In the genomic region with DNA sequence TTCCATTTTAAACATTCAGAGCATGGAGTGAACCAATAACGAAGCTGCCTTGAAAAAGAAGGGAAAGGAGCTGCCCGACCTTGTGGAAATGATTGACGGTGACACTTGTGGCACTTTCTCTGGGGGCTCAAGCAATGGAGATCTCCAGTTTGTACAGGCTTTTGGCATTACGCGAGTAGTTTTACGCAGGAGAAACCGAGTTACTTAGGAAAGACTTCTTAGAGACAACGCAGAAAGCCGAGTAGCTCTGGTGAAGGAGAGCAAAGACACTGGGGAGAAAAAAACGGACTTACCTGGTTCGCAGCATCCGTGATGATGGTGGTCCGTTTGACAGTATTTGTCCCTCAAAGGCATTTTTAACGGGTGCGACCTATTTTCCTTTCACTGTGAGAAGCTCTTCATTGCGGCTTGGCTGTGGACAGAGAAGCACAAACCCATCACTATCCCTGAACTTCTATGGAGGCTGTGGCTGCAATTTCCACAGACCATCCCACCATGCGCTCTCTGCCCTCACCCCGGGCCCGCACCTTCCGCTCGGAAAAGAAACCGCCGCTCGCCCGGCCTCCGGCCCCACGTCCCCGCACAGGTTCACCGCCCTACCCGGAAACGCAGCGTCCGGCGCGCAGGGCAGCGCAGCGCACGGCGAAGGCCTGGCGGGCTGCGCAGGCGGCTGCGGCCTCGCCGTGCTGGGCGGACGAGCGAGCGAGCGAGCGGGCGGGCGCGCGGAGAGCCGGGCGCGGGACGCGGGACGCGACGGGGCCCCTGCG, we compare ENCODE assay signal across 8 mouse cellular contexts.
A peak's percentile ranks its signal among the peaks of the same experiment; 100 is the strongest.
DNase-seq lines count a peak whose midpoint lies in the region; ATAC-seq lines count a peak whose summit lies in the region.

No protein-coding gene starts in this region.

- H3K9me3 ChIP-seq in heart, embryonic 13.5 days: no peaks in the 10 kb centered on the region

- peaks cover 3% of the 10 kb centered on the region; the same call in 1 of the 2 replicates for H3K27me3 ChIP-seq in heart, embryonic 13.5 days (replicated peaks)

- peaks cover 16% of the 10 kb centered on the region for H3K4me1 ChIP-seq in heart, embryonic 13.5 days

- peak overlapping the region; percentile 93 for H3K27ac ChIP-seq in heart, embryonic 13.5 days (replicated peaks)

- H3K4me2 ChIP-seq in heart, embryonic 13.5 days: peak overlapping the region; percentile 94

- 2% methylated on average over 60 of the region's 64 CpGs for WGBS in heart, embryonic 13.5 days

- peak overlapping the region; percentile 92 for H3K4me3 ChIP-seq in heart, embryonic 13.5 days

- peak; percentile 1 to 2 for DNase-seq in CD8-positive naive resting alpha-beta T cell, adult 2 months (ENCODE audit: low read depth in 2 of 2, low spot score in 2 of 2)
- DNase-seq in adipocyte (ENCODE audit: low spot score): peak; percentile 28
- DNase-seq in embryo, embryonic 10 days (ENCODE audit: low spot score): peak; percentile 47
- peak; percentile 47 for DNase-seq in kidney, postnatal 14 days
- DNase-seq in lung, postnatal 14 days: peak; percentile 25
- peak; percentile 29 for DNase-seq in retina, postnatal 7 days (ENCODE audit: low read depth, low spot score)
- DNase-seq in urinary bladder, postnatal 36 days (ENCODE audit: low spot score in 2 of 2): peak; percentile 12 to 21

- no peak for ATAC-seq in heart, embryonic 13.5 days (ENCODE audit: extremely low read depth, insufficient number of reproducible peaks, low FRiP score, low TSS enrichment)

- peaks cover 22% of the 10 kb centered on the region for H3K36me3 ChIP-seq in heart, embryonic 13.5 days

- peak overlapping the region; percentile 92 for H3K9ac ChIP-seq in heart, embryonic 13.5 days
